Mouse (Mus musculus) CH12.LX (cell line): Measurements from ENCODE around the gene Sh3rf1. TPM values are rescaled to one million over a fixed set of nuclear protein-coding genes. Genes with fewer than 3 reads are reported as not detected.

Experiments used
- DNase-seq: peaks from one replicate; pipeline ENCODE4 v3.0.0-alpha.2; 2013; ENCODE audit errors: extremely low read depth
- H3K27ac ChIP-seq: 2 replicates; pipeline ENCODE4 v1.5.1; 2012; ENCODE audit warnings: low read depth, mild to moderate bottlenecking, control low read depth, moderate library complexity; ENCODE audit not compliant: insufficient read depth
- H3K27me3 ChIP-seq: replicated peaks from 2 replicates; pipeline ENCODE3; 2012; ENCODE audit warnings: inconsistent platforms
- H3K36me3 ChIP-seq, 2 experiments: replicated peaks in 1 of 2; 2 replicates each; pipeline versions ENCODE3 to v1.6.1; 2012; ENCODE audit warnings: inconsistent platforms in 1 of 2, low read length in 1 of 2, mild to moderate bottlenecking in 1 of 2, mixed read lengths in 1 of 2, moderate library complexity in 1 of 2; ENCODE audit not compliant: control insufficient read depth in 1 of 2, insufficient read depth in 1 of 2
- H3K4me1 ChIP-seq, 2 experiments: 2 replicates each; pipeline ENCODE4 v1.6.1; 2012; ENCODE audit warnings: inconsistent platforms in 1 of 2, moderate library complexity in 1 of 2; ENCODE audit not compliant: insufficient read depth in 2 of 2, control insufficient read depth in 1 of 2
- H3K4me2 ChIP-seq: 2 replicates; pipeline ENCODE4 v1.6.1; 2012; ENCODE audit warnings: low read depth, mild to moderate bottlenecking, control low read depth; ENCODE audit not compliant: poor library complexity, insufficient read depth, severe bottlenecking
- H3K4me3 ChIP-seq, 3 experiments: fragments of 150-350 bp in 1 of 3; sonication (generic) in 1 of 3; replicated peaks in 1 of 3; 2 replicates each; pipeline versions ENCODE3 to v1.5.1; 2011 to 2012; ENCODE audit warnings: low read depth in 2 of 3, low read length in 2 of 3, mild to moderate bottlenecking in 2 of 3, moderate library complexity in 2 of 3, control low read depth in 1 of 3, improper control_type of control experiment in 1 of 3, inconsistent platforms in 1 of 3, mixed read lengths in 1 of 3; ENCODE audit not compliant: poor library complexity in 1 of 3
- H3K79me2 ChIP-seq: replicated peaks from 2 replicates; pipeline ENCODE4 v1.6.1; 2012; ENCODE audit warnings: mild to moderate bottlenecking, moderate library complexity; ENCODE audit not compliant: control insufficient read depth, poor library complexity, insufficient read depth, severe bottlenecking; ENCODE audit errors: extremely low read depth
- H3K9ac ChIP-seq: 2 replicates; pipeline ENCODE4 v1.6.1; 2012; ENCODE audit warnings: low read depth, mild to moderate bottlenecking, control low read depth, moderate library complexity; ENCODE audit not compliant: insufficient read depth
- H3K9me3 ChIP-seq: replicated peaks from 2 replicates; pipeline ENCODE3; 2012; ENCODE audit warnings: low read length, inconsistent platforms, mixed read lengths
- BHLHE40 ChIP-seq: IDR thresholded peaks from 2 replicates; pipeline ENCODE4 v1.6.1; 2011; ENCODE audit warnings: mild to moderate bottlenecking, low read depth, low read length, improper control_type of control experiment
- CHD1 ChIP-seq: IDR thresholded peaks from 2 replicates; pipeline ENCODE4 v1.6.1; 2012; ENCODE audit warnings: low read depth, low read length, improper control_type of control experiment, inconsistent platforms
- E2F4 ChIP-seq: IDR thresholded peaks from 2 replicates; pipeline ENCODE4 v1.6.1; 2011; ENCODE audit warnings: low read depth, low read length, improper control_type of control experiment; ENCODE audit not compliant: insufficient replicate concordance
- ELF1 ChIP-seq: IDR thresholded peaks from 2 replicates; pipeline ENCODE4 v1.6.1; 2014; ENCODE audit warnings: low read depth, mild to moderate bottlenecking, inconsistent platforms, low read length, improper control_type of control experiment
- ETS1 ChIP-seq: conservative IDR thresholded peaks from 2 replicates; pipeline ENCODE4 v1.6.1; 2012; ENCODE audit warnings: low read depth, mild to moderate bottlenecking, inconsistent platforms, low read length, improper control_type of control experiment, moderate library complexity
- GABPA ChIP-seq: IDR thresholded peaks from 2 replicates; pipeline ENCODE4 v1.6.1; 2012; ENCODE audit warnings: low read depth, low read length, improper control_type of control experiment, inconsistent platforms; ENCODE audit not compliant: insufficient replicate concordance
- IRF4 ChIP-seq: IDR thresholded peaks from 2 replicates; pipeline ENCODE4 v1.6.1; 2014; ENCODE audit warnings: low read depth, mild to moderate bottlenecking, inconsistent platforms, low read length, improper control_type of control experiment
- JUN ChIP-seq: IDR thresholded peaks from 2 replicates; pipeline ENCODE4 v1.6.1; 2011; ENCODE audit warnings: low read depth, mild to moderate bottlenecking, low read length, improper control_type of control experiment, moderate library complexity; ENCODE audit not compliant: insufficient read depth
- JUND ChIP-seq: conservative IDR thresholded peaks from 2 replicates; pipeline ENCODE4 v1.6.1; 2011; ENCODE audit warnings: low read depth, low read length, improper control_type of control experiment
- KAT2A ChIP-seq: IDR thresholded peaks from 2 replicates; pipeline ENCODE4 v1.6.1; 2012; ENCODE audit warnings: low read length, improper control_type of control experiment, inconsistent platforms; ENCODE audit not compliant: insufficient replicate concordance
- MAFK ChIP-seq: IDR thresholded peaks from 2 replicates; pipeline ENCODE4 v1.6.1; 2011; ENCODE audit warnings: low read length, improper control_type of control experiment; ENCODE audit not compliant: insufficient replicate concordance
- MAZ ChIP-seq: IDR thresholded peaks from 2 replicates; pipeline ENCODE4 v1.6.1; 2012; ENCODE audit warnings: low read depth, mild to moderate bottlenecking, inconsistent platforms, low read length, improper control_type of control experiment, moderate library complexity
- NRF1 ChIP-seq: IDR thresholded peaks from 2 replicates; pipeline ENCODE4 v1.6.1; 2014; ENCODE audit warnings: low read depth, mild to moderate bottlenecking, inconsistent platforms, low read length, improper control_type of control experiment, moderate library complexity
- POLR2AphosphoS2 ChIP-seq: IDR thresholded peaks from 2 replicates; pipeline ENCODE4 v1.6.1; 2011; ENCODE audit warnings: low read depth, low read length, improper control_type of control experiment
- RAD21 ChIP-seq: IDR thresholded peaks from 2 replicates; pipeline ENCODE4 v1.6.1; 2011; ENCODE audit warnings: low read depth, mild to moderate bottlenecking, low read length, improper control_type of control experiment, moderate library complexity
- RCOR1 ChIP-seq: conservative IDR thresholded peaks from 2 replicates; pipeline ENCODE4 v1.6.1; 2012; ENCODE audit warnings: low read depth, mild to moderate bottlenecking, inconsistent platforms, low read length, improper control_type of control experiment
- SMC3 ChIP-seq: IDR thresholded peaks from 2 replicates; pipeline ENCODE4 v1.6.1; 2011; ENCODE audit warnings: low read depth, low read length, improper control_type of control experiment
- TBP ChIP-seq: conservative IDR thresholded peaks from 2 replicates; pipeline ENCODE4 v1.6.1; 2011; ENCODE audit warnings: low read depth, low read length, improper control_type of control experiment
- USF1 ChIP-seq: IDR thresholded peaks from 2 replicates; pipeline ENCODE4 v1.6.1; 2014; ENCODE audit warnings: low read depth, mild to moderate bottlenecking, inconsistent platforms, low read length, improper control_type of control experiment
- USF2 ChIP-seq: conservative IDR thresholded peaks from 2 replicates; pipeline ENCODE4 v1.6.1; 2011; ENCODE audit warnings: low read depth, low read length, improper control_type of control experiment
- ZMIZ1 ChIP-seq: IDR thresholded peaks from 2 replicates; pipeline ENCODE4 v1.6.1; 2012; ENCODE audit warnings: low read depth, mild to moderate bottlenecking, inconsistent platforms, low read length, improper control_type of control experiment
- dilution Hi-C: fragments of 300-500 bp; cut with MboI; formaldehyde crosslinking; loops from 2 replicates; pipeline ENCODE4 v1.14.3; 2020; ENCODE audit warnings: low sequenced_read_pairs; ENCODE audit not compliant: extremely low pct_unique_long_range_greater_than_20kb, extremely low pct_ligation_motif_present
- in situ Hi-C: fragments of 300-500 bp; cut with MboI; formaldehyde crosslinking; loops from 3 replicates; pipeline ENCODE4 v1.14.3; 2019; ENCODE audit warnings: low sequenced_read_pairs, low pct_ligation_motif_present, low pct_unique_long_range_greater_than_20kb, mixed read lengths
- polyA plus RNA-seq: library from polyadenylated mRNA; unstranded; fragments of >175 nt; gene quantifications from 2 replicates; pipeline ENCODE4 v1.2.1, GENCODE M21; 2012; ENCODE audit warnings: low read depth; ENCODE audit not compliant: insufficient read length
- total RNA-seq, 2 experiments: library from RNA; depleted of rRNA; stranded (reverse); fragments of 300-350 nt in 1 of 2; fragments of >200 nt in 1 of 2; gene quantifications; 2 replicates each; pipeline ENCODE4 v1.2.3; 2012 to 2014

Sh3rf1 gene
- total and polyA plus RNA-seq, 3 experiments = 6.0 to 16.8 (median 10.6) TPM

- Histone ChIP-seq H3K4me1 (peaks cover 0 to 6% of the 10 kb centered on the region in 2 experiments; a peak in 1 of 4 replicates), H3K4me2 (no peak overlapping the region), H3K9me3 (peaks cover 3% of the 10 kb centered on the region), H3K4me3 (no peak overlapping the region), H3K27me3 (no peaks in the 10 kb centered on the region), H3K27ac (no peak overlapping the region), H3K36me3 (peaks cover 0 to 24% of the 10 kb centered on the region in 2 experiments), H3K9ac (no peak overlapping the region), H3K79me2 (no peaks in the 10 kb centered on the region)
- in situ Hi-C loops (no loop called here), dilution Hi-C loops (no loop called here)
- TF ChIP-seq MAFK = no peak
- TF ChIP-seq POLR2AphosphoS2 = no peak
- no peak for TF ChIP-seq JUND
- TF ChIP-seq RCOR1 = no peak
- no peak for TF ChIP-seq E2F4
- no peak for TF ChIP-seq JUN
- no peak for TF ChIP-seq CHD1
- TF ChIP-seq IRF4 = no peak
- no peak for TF ChIP-seq BHLHE40
- TF ChIP-seq ZMIZ1 = no peak
- TF ChIP-seq NRF1 = no peak
- TF ChIP-seq ELF1 = no peak
- TF ChIP-seq ETS1 = no peak
- TF ChIP-seq GABPA = no peak
- TF ChIP-seq RAD21 = no peak
- no peak for TF ChIP-seq USF1
- no peak for DNase-seq
Observed at GRCm38 (mm10) chr8:61302029-61302368, 78.3 kb downstream of the Sh3rf1 start.

DNA sequence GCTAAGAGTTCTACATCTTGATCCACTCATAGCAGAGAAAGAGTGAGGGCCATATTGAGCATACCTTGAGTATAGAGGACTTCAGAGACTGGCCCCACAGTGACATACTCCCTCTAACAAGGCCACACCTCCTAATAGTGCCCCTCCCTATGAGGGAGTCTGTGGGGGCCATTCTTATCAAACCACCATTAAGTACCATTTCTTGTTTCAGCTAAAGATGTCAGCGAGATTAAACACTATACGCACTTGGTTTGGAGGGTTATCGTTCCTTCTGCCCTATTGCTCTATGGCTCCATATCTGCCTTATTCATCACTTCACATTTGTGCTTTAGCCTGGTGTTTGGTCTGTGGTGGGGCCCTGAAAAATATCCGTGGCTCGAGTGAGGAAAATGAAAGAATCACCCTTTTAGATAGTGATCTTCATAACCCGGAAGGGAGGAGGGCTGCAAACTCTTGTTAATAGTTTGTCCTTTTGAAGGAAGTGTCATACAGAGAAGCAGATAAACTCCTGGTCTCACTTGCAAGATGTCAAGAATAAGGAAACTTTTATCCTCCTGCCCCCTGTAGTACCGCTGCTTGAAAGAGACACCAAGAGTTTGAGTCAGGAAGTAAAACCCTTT, 81.9 kb downstream of the Sh3rf1 start:
- dilution Hi-C loops (no loop called here), in situ Hi-C loops (no loop called here)
- Histone ChIP-seq H3K4me3 (no peak overlapping the region), H3K4me1 (peaks cover 0 to 18% of the 10 kb centered on the region in 2 experiments; a peak in 1 of 4 replicates), H3K9ac (no peak overlapping the region), H3K9me3 (no peaks in the 10 kb centered on the region), H3K27me3 (no peaks in the 10 kb centered on the region), H3K79me2 (no peaks in the 10 kb centered on the region), H3K36me3 (peaks cover 0 to 16% of the 10 kb centered on the region in 2 experiments), H3K27ac (no peak overlapping the region), H3K4me2 (no peak overlapping the region)
- DNase-seq = no peak
- TF ChIP-seq MAZ = no peak
- TF ChIP-seq TBP = no peak
- TF ChIP-seq RAD21 = no peak
- no peak for TF ChIP-seq USF2
- TF ChIP-seq SMC3 = no peak
- TF ChIP-seq KAT2A = no peak
